In the genomic region with DNA sequence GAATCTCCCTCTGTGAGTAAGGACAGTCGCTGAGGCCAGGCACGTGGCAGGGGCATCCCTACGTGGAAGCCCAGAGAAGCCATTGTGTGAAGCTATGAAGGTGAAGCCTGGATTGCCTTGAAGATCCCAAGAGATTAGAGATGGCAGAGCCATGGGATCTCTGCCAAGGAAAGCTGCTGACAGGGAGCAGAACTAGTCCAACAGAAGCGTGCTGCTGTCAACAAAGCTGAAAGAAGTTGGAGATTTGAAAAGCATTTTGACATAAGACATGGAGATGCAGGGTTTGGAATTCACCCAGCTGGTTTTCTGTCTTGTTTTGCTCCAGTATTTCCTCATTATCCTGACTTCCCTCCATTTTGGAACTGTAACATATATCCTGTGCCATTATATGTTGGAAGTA, we compare ENCODE assay signal across 33 mouse cellular contexts. TPM values are rescaled to one million over a fixed set of nuclear protein-coding genes. Genes with fewer than 3 reads are reported as not detected.
A peak's percentile ranks its signal among the peaks of the same experiment; 100 is the strongest.
DNase-seq lines count a peak whose midpoint lies in the region; ATAC-seq and TF ChIP-seq lines count a peak whose summit lies in the region.
"Had no signal": no experiment of that assay in that cellular context is flagged by ENCODE, and none has a peak within 500 bp of the region (broad histone marks: within the 10 kb centered on the region; RNA-seq: fewer than 3 reads in every experiment).

No protein-coding gene starts in this region.

- H3K4me3 ChIP-seq in embryonic facial prominence, embryonic 14.5 days (ENCODE audit: low read depth, low read length): no peak overlapping the region
- H3K4me3 ChIP-seq in embryonic facial prominence, embryonic 10.5 days: no peak overlapping the region
- H3K4me3 ChIP-seq in midbrain, postnatal 0 days (ENCODE audit: low read depth, low read length): no peak overlapping the region
- no peak overlapping the region for H3K4me3 ChIP-seq in midbrain, embryonic 14.5 days (replicated peaks; ENCODE audit: low read depth, low read length)
- H3K4me3 ChIP-seq: embryonic facial prominence, embryonic 15.5 days; forebrain, embryonic 12.5 days; heart, adult 2 months; heart, embryonic 10.5 days; heart, embryonic 13.5 days had no signal

- H3K27me3 ChIP-seq in embryonic facial prominence, embryonic 14.5 days (replicated peaks; ENCODE audit: control insufficient read depth, insufficient read depth, low read length): no peaks in the 10 kb centered on the region
- 0 out of 2 replicates have a peak, but pooled peaks cover 4% of the 10 kb centered on the region for H3K27me3 ChIP-seq in embryonic facial prominence, embryonic 10.5 days (replicated peaks; ENCODE audit: low read depth, poor library complexity, severe bottlenecking)
- no peaks in the 10 kb centered on the region for H3K27me3 ChIP-seq in midbrain, postnatal 0 days (ENCODE audit: insufficient read depth, low read length)
- no peaks in the 10 kb centered on the region for H3K27me3 ChIP-seq in midbrain, embryonic 14.5 days (ENCODE audit: control insufficient read depth, insufficient read depth, low read length)
- H3K27me3 ChIP-seq: embryonic facial prominence, embryonic 15.5 days; forebrain, embryonic 12.5 days; Patski had no signal

- DNase-seq in adrenal gland, postnatal 10 days: peak; percentile 34
- DNase-seq in adrenal gland, adult 8-10 months: no peak
- DNase-seq in embryonic facial prominence, embryonic 14.5 days (ENCODE audit: low spot score): peak; percentile 32
- DNase-seq in embryonic facial prominence, embryonic 10.5 days (ENCODE audit: low spot score): no peak
- DNase-seq in midbrain, postnatal 0 days (ENCODE audit: low spot score): peak; percentile 21
- no peak for DNase-seq in midbrain, embryonic 14.5 days
- DNase-seq: adrenal gland, postnatal 25 days; cerebellum, adult 18-20 months; cerebellum, adult 9-10 months; cerebellum, postnatal 36 days; embryo, embryonic 11 days; gastrocnemius, postnatal 10 days; gastrocnemius, postnatal 36 days; heart, adult 2 months; heart, postnatal 14 days; heart, postnatal 4 days; kidney, adult 18-20 months had no signal

- no peaks in the 10 kb centered on the region for H3K9me3 ChIP-seq in embryonic facial prominence, embryonic 14.5 days (ENCODE audit: control insufficient read depth, low read length)
- no peaks in the 10 kb centered on the region for H3K9me3 ChIP-seq in embryonic facial prominence, embryonic 10.5 days
- H3K9me3 ChIP-seq in midbrain, postnatal 0 days (ENCODE audit: low read length): no peaks in the 10 kb centered on the region
- H3K9me3 ChIP-seq in midbrain, embryonic 14.5 days (ENCODE audit: control insufficient read depth, low read length): no peaks in the 10 kb centered on the region
- H3K9me3 ChIP-seq: embryonic facial prominence, embryonic 15.5 days; heart, embryonic 10.5 days had no signal

- H3K4me2 ChIP-seq in embryonic facial prominence, embryonic 14.5 days (ENCODE audit: low read depth, low read length): no peak overlapping the region
- no peak overlapping the region for H3K4me2 ChIP-seq in midbrain, postnatal 0 days (ENCODE audit: low read depth, low read length, poor library complexity, severe bottlenecking)
- no peak overlapping the region for H3K4me2 ChIP-seq in midbrain, embryonic 14.5 days (ENCODE audit: low read length)
- H3K4me2 ChIP-seq: embryonic facial prominence, embryonic 15.5 days; forebrain, embryonic 12.5 days; heart, embryonic 13.5 days; hindbrain, embryonic 14.5 days had no signal

- WGBS in embryonic facial prominence, embryonic 14.5 days: 78% methylated on average over 4 of the region's 4 CpGs
- WGBS in embryonic facial prominence, embryonic 10.5 days: 90% methylated on average over 4 of the region's 4 CpGs
- 66% methylated on average over 4 of the region's 4 CpGs for WGBS in midbrain, postnatal 0 days
- 90% methylated on average over 4 of the region's 4 CpGs for WGBS in midbrain, embryonic 14.5 days

- no peak overlapping the region for H3K27ac ChIP-seq in embryonic facial prominence, embryonic 14.5 days (replicated peaks; ENCODE audit: low read depth, low read length)
- H3K27ac ChIP-seq in embryonic facial prominence, embryonic 10.5 days (replicated peaks): no peak overlapping the region
- no peak overlapping the region for H3K27ac ChIP-seq in midbrain, postnatal 0 days (ENCODE audit: low read depth, low read length)
- no peak overlapping the region for H3K27ac ChIP-seq in midbrain, embryonic 14.5 days (replicated peaks; ENCODE audit: low read depth, low read length)
- H3K27ac ChIP-seq: embryonic facial prominence, embryonic 15.5 days; forebrain, embryonic 12.5 days; heart, adult 2 months; heart, embryonic 10.5 days; heart, embryonic 13.5 days; hindbrain, embryonic 14.5 days; hindbrain, postnatal 0 days had no signal

- ATAC-seq in embryonic facial prominence, embryonic 14.5 days (ENCODE audit: low read depth): no peak
- no peak for ATAC-seq in midbrain, postnatal 0 days (ENCODE audit: low FRiP score)
- no peak for ATAC-seq in midbrain, embryonic 14.5 days (ENCODE audit: low FRiP score, low TSS enrichment)
- ATAC-seq in frontal cortex, adult (ENCODE audit: low TSS enrichment): no peak
- ATAC-seq: hindbrain, postnatal 0 days; inflammation-experienced regulatory T-cells, adult 6 months; intestine, embryonic 16.5 days; Patski had no signal

- no peak for TF ChIP-seq CTCF in midbrain, postnatal 0 days (IDR thresholded peaks at IDR 0.05)

- no peaks in the 10 kb centered on the region for H3K4me1 ChIP-seq in embryonic facial prominence, embryonic 14.5 days (ENCODE audit: control insufficient read depth, insufficient read depth, low read length)
- peaks cover 3% of the 10 kb centered on the region; the same call in 1 of the 2 replicates for H3K4me1 ChIP-seq in embryonic facial prominence, embryonic 10.5 days
- no peaks in the 10 kb centered on the region for H3K4me1 ChIP-seq in midbrain, postnatal 0 days (ENCODE audit: insufficient read depth, low read length)
- no peaks in the 10 kb centered on the region for H3K4me1 ChIP-seq in midbrain, embryonic 14.5 days (ENCODE audit: control insufficient read depth, insufficient read depth, low read length)
- H3K4me1 ChIP-seq: embryonic facial prominence, embryonic 15.5 days; forebrain, embryonic 12.5 days had no signal

- no peaks in the 10 kb centered on the region for H3K36me3 ChIP-seq in embryonic facial prominence, embryonic 14.5 days (ENCODE audit: control insufficient read depth, insufficient read depth, low read length)
- H3K36me3 ChIP-seq in embryonic facial prominence, embryonic 10.5 days (replicated peaks): no peaks in the 10 kb centered on the region
- no peaks in the 10 kb centered on the region for H3K36me3 ChIP-seq in midbrain, postnatal 0 days (ENCODE audit: insufficient read depth, low read length)
- no peaks in the 10 kb centered on the region for H3K36me3 ChIP-seq in midbrain, embryonic 14.5 days (ENCODE audit: control insufficient read depth, insufficient read depth, low read length)
- H3K36me3 ChIP-seq: embryonic facial prominence, embryonic 15.5 days; forebrain, embryonic 12.5 days; heart, embryonic 10.5 days; heart, embryonic 13.5 days had no signal

- no peak overlapping the region for H3K9ac ChIP-seq in embryonic facial prominence, embryonic 14.5 days (ENCODE audit: low read depth, low read length)
- H3K9ac ChIP-seq in midbrain, postnatal 0 days (replicated peaks; ENCODE audit: low read length, poor library complexity, severe bottlenecking): no peak overlapping the region
- no peak overlapping the region for H3K9ac ChIP-seq in midbrain, embryonic 14.5 days (replicated peaks; ENCODE audit: low read length)
- H3K9ac ChIP-seq: embryonic facial prominence, embryonic 15.5 days; forebrain, embryonic 12.5 days; heart, embryonic 13.5 days; hindbrain, embryonic 14.5 days had no signal

RNA-seq across cellular contexts. Expression of gene Fam240a, which starts 14.4 kb away (rescaled TPM):
- not detected for total RNA-seq in adrenal gland, postnatal 10 days (2021)
- total RNA-seq in adrenal gland, adult 8-10 months (2022): not detected
- polyA plus RNA-seq in embryonic facial prominence, embryonic 14.5 days (2014; fragmentation: Nextera tagmentation; extraction: Ambion mirVana): not detected in 2 replicates
- not detected in 2 replicates for polyA plus RNA-seq in embryonic facial prominence, embryonic 10.5 days (2016; fragmentation: Nextera tagmentation; extraction: Ambion mirVana)
- total RNA-seq in midbrain, postnatal 0 days (2014; rRNA removed): not detected in 2 replicates
- polyA plus RNA-seq in midbrain, postnatal 0 days (2015; fragmentation: Nextera tagmentation; extraction: Ambion mirVana): not detected in 2 replicates
- polyA plus RNA-seq in midbrain, embryonic 14.5 days (2014; fragmentation: Nextera tagmentation; extraction: Ambion mirVana): not detected in 2 replicates
- total RNA-seq: adrenal gland, postnatal 25 days; granulocyte monocyte progenitor cell, adult 5-6 weeks; heart, adult 2 months; heart, postnatal 14 days; heart, postnatal 4 days; hindbrain, postnatal 0 days had no signal
- polyA plus RNA-seq: cortical plate, adult 2 months; embryonic facial prominence, embryonic 11.5 days; embryonic facial prominence, embryonic 15.5 days; forebrain, embryonic 12.5 days; heart, adult 2 months; heart, embryonic 10.5 days; heart, embryonic 13.5 days; heart, embryonic 16.5 days; hindbrain, embryonic 11.5 days; hindbrain, embryonic 14.5 days; hindbrain, postnatal 0 days; inflammation-experienced regulatory T-cells, adult 6 months; intestine, embryonic 16.5 days; Patski had no signal

RNA-seq across cellular contexts. Expression of gene Tmie, which starts 22.4 kb away (rescaled TPM):
- total RNA-seq in adrenal gland, postnatal 10 days (2021): 1 to 10 TPM; 1.9 to 5.6 TPM
- total RNA-seq in adrenal gland, adult 8-10 months (2022): 1 to 10 TPM; 2.3 to 7.5 (median 5.1) TPM
- 0.85 and 1.3 TPM in 2 replicates for polyA plus RNA-seq in embryonic facial prominence, embryonic 14.5 days (2014; fragmentation: Nextera tagmentation; extraction: Ambion mirVana)
- polyA plus RNA-seq in embryonic facial prominence, embryonic 10.5 days (2016; fragmentation: Nextera tagmentation; extraction: Ambion mirVana): 0.31 and 0.60 TPM in 2 replicates
- total RNA-seq in midbrain, postnatal 0 days (2014; rRNA removed): 3.7 and 7.6 TPM in 2 replicates
- 6.6 and 7.6 TPM in 2 replicates for polyA plus RNA-seq in midbrain, postnatal 0 days (2015; fragmentation: Nextera tagmentation; extraction: Ambion mirVana)
- 0.75 and 1.5 TPM in 2 replicates for polyA plus RNA-seq in midbrain, embryonic 14.5 days (2014; fragmentation: Nextera tagmentation; extraction: Ambion mirVana)
- total RNA-seq: granulocyte monocyte progenitor cell, adult 5-6 weeks had no signal

RNA-seq across cellular contexts. Expression of gene Als2cl, which starts 22.6 kb away (rescaled TPM):
- 10 to 100 TPM; 16.4 to 18.2 TPM for total RNA-seq in adrenal gland, postnatal 10 days (2021)
- 10 to 100 TPM; 16.4 to 43.7 (median 30.2) TPM for total RNA-seq in adrenal gland, adult 8-10 months (2022)
- 3.0 and 3.4 TPM in 2 replicates for polyA plus RNA-seq in embryonic facial prominence, embryonic 14.5 days (2014; fragmentation: Nextera tagmentation; extraction: Ambion mirVana)
- polyA plus RNA-seq in embryonic facial prominence, embryonic 10.5 days (2016; fragmentation: Nextera tagmentation; extraction: Ambion mirVana): 1.5 and 2.1 TPM in 2 replicates
- 5.8 and 9.0 TPM in 2 replicates for total RNA-seq in midbrain, postnatal 0 days (2014; rRNA removed)
- polyA plus RNA-seq in midbrain, postnatal 0 days (2015; fragmentation: Nextera tagmentation; extraction: Ambion mirVana): 1.2 and 1.6 TPM in 2 replicates
- polyA plus RNA-seq in midbrain, embryonic 14.5 days (2014; fragmentation: Nextera tagmentation; extraction: Ambion mirVana): 0.50 and 0.72 TPM in 2 replicates
- total RNA-seq: granulocyte monocyte progenitor cell, adult 5-6 weeks had no signal

RNA-seq across cellular contexts. Expression of gene Tdgf1, which starts 43.7 kb away (rescaled TPM):
- not detected for total RNA-seq in adrenal gland, postnatal 10 days (2021)
- total RNA-seq in adrenal gland, adult 8-10 months (2022): under 1 TPM in 1 of 4 experiments, not detected in 3; 0.14 TPM
- polyA plus RNA-seq in embryonic facial prominence, embryonic 14.5 days (2014; fragmentation: Nextera tagmentation; extraction: Ambion mirVana): 0.62 and 0.63 TPM in 2 replicates
- polyA plus RNA-seq in embryonic facial prominence, embryonic 10.5 days (2016; fragmentation: Nextera tagmentation; extraction: Ambion mirVana): not detected in 2 replicates
- not detected in 2 replicates for total RNA-seq in midbrain, postnatal 0 days (2014; rRNA removed)
- not detected in 2 replicates for polyA plus RNA-seq in midbrain, postnatal 0 days (2015; fragmentation: Nextera tagmentation; extraction: Ambion mirVana)
- not detected in 2 replicates for polyA plus RNA-seq in midbrain, embryonic 14.5 days (2014; fragmentation: Nextera tagmentation; extraction: Ambion mirVana)
- total RNA-seq: adrenal gland, postnatal 25 days; gastrocnemius, adult 18-20 months; gastrocnemius, postnatal 10 days; gastrocnemius, postnatal 36 days; granulocyte monocyte progenitor cell, adult 5-6 weeks; heart, adult 2 months; heart, postnatal 4 days; hindbrain, postnatal 0 days had no signal
- polyA plus RNA-seq: embryonic facial prominence, embryonic 11.5 days; forebrain, embryonic 12.5 days; heart, adult 2 months; heart, embryonic 13.5 days; heart, embryonic 16.5 days; hindbrain, embryonic 11.5 days; intestine, embryonic 16.5 days; Patski had no signal

RNA-seq across cellular contexts. Expression of gene Prss50, which starts 44.5 kb away (rescaled TPM):
- under 1 TPM in 1 of 2 experiments, not detected in 1; 0.67 TPM for total RNA-seq in adrenal gland, postnatal 10 days (2021)
- total RNA-seq in adrenal gland, adult 8-10 months (2022): not detected
- polyA plus RNA-seq in embryonic facial prominence, embryonic 14.5 days (2014; fragmentation: Nextera tagmentation; extraction: Ambion mirVana): 0.31 TPM in 1 of 2 replicates, not detected in the other
- polyA plus RNA-seq in embryonic facial prominence, embryonic 10.5 days (2016; fragmentation: Nextera tagmentation; extraction: Ambion mirVana): 0.55 and 0.67 TPM in 2 replicates
- 0.57 and 1.0 TPM in 2 replicates for total RNA-seq in midbrain, postnatal 0 days (2014; rRNA removed)
- polyA plus RNA-seq in midbrain, postnatal 0 days (2015; fragmentation: Nextera tagmentation; extraction: Ambion mirVana): 1.3 and 1.5 TPM in 2 replicates
- polyA plus RNA-seq in midbrain, embryonic 14.5 days (2014; fragmentation: Nextera tagmentation; extraction: Ambion mirVana): 0.24 and 0.34 TPM in 2 replicates
- total RNA-seq: adrenal gland, postnatal 25 days; gastrocnemius, adult 18-20 months; gastrocnemius, postnatal 36 days; granulocyte monocyte progenitor cell, adult 5-6 weeks; heart, adult 2 months; heart, postnatal 14 days; heart, postnatal 4 days had no signal
- polyA plus RNA-seq: heart, adult 2 months; heart, embryonic 16.5 days; inflammation-experienced regulatory T-cells, adult 6 months had no signal

Comparison
In these comparisons a context has a peak if more than half of its experiments do, and no peak if none do; other contexts are left out.
1. DNase-seq: peak in adrenal gland, postnatal 10 days (single experiment), embryonic facial prominence, embryonic 14.5 days (single experiment) and midbrain, postnatal 0 days (single experiment); none in adrenal gland, adult 8-10 months (single experiment), embryonic facial prominence, embryonic 10.5 days (single experiment) and midbrain, embryonic 14.5 days (single experiment).